Comparison of ENCODE assay signal across 10 mouse cellular contexts in the genomic region with DNA sequence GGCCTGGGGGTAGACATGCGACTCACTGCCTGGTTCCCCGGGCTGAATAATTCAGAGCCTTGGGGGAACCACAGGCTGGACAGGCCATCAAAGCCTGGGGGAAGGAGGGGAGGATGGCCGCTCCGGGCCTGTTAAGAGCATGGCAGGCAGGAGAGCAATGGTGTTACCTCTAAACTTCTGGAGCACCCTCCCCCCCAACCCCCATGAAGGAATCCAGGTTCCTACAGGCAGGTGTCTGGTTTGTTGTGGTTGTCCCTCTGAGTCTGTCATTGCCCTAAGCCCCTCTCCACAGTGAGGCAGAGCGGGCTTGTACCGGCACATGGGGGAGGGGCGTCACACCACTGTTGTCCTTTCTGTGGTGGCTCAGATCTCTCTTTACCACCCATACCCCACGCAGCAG.
A peak's percentile ranks its signal among the peaks of the same experiment; 100 is the strongest.
DNase-seq lines count a peak whose midpoint lies in the region; ATAC-seq and TF ChIP-seq lines count a peak whose summit lies in the region.
"Had no signal": no experiment of that assay in that cellular context is flagged by ENCODE, and none has a peak within 500 bp of the region (broad histone marks: within the 10 kb centered on the region; RNA-seq: fewer than 3 reads in every experiment).

No protein-coding gene starts in this region.

- H3K4me1 ChIP-seq in heart, embryonic 13.5 days: peaks cover 27% of the 10 kb centered on the region
- peaks cover 4 to 25% of the 10 kb centered on the region in 2 experiments; a peak in 3 of 4 replicates for H3K4me1 ChIP-seq in ES-E14 (ENCODE audit: control insufficient read depth in 2 of 2, insufficient read depth in 2 of 2, low read length in 2 of 2, poor library complexity in 1 of 2)
- H3K4me1 ChIP-seq in hindbrain, embryonic 12.5 days: peaks cover 30% of the 10 kb centered on the region
- peaks cover 40% of the 10 kb centered on the region for H3K4me1 ChIP-seq in midbrain, embryonic 12.5 days

- H3K4me3 ChIP-seq in heart, embryonic 13.5 days: peak overlapping the region; percentile 3
- H3K4me3 ChIP-seq in ES-E14 (ENCODE audit: insufficient read depth in 1 of 2, low read depth in 1 of 2, low read length in 2 of 2, poor library complexity in 1 of 2, severe bottlenecking in 1 of 2): no peak overlapping the region
- no peak overlapping the region for H3K4me3 ChIP-seq in hindbrain, embryonic 12.5 days
- H3K4me3 ChIP-seq in midbrain, embryonic 12.5 days: no peak overlapping the region

- peak overlapping the region; percentile 47 for H3K4me2 ChIP-seq in heart, embryonic 13.5 days
- peak overlapping the region; percentile 40 for H3K4me2 ChIP-seq in hindbrain, embryonic 12.5 days (replicated peaks)
- peak overlapping the region; percentile 46 for H3K4me2 ChIP-seq in midbrain, embryonic 12.5 days (replicated peaks)

- 0 out of 2 replicates have a peak overlapping the region, but pooled peaks have one; percentile 20 for H3K9ac ChIP-seq in heart, embryonic 13.5 days
- H3K9ac ChIP-seq in ES-E14 (ENCODE audit: insufficient read depth, low read depth, low read length, poor library complexity, severe bottlenecking): 0 out of 2 replicates have a peak overlapping the region, but pooled peaks have one; percentile 28
- H3K9ac ChIP-seq in hindbrain, embryonic 12.5 days: 0 out of 2 replicates have a peak overlapping the region, but pooled peaks have one; percentile 47
- H3K9ac ChIP-seq in midbrain, embryonic 12.5 days (replicated peaks): peak overlapping the region; percentile 35

- in situ Hi-C loops in ES-E14 (cut with MboI; ENCODE audit: low sequenced_read_pairs in 2 of 2, unreplicated experiment in 2 of 2): no loop called here

- ATAC-seq in heart, embryonic 13.5 days (ENCODE audit: extremely low read depth, insufficient number of reproducible peaks, low FRiP score, low TSS enrichment): no peak
- peak; percentile 55 for ATAC-seq in hindbrain, embryonic 12.5 days (ENCODE audit: low FRiP score)
- ATAC-seq in midbrain, embryonic 12.5 days (ENCODE audit: low FRiP score, low read depth): peak; percentile 65

- no peak for DNase-seq in heart, postnatal 25 days (ENCODE audit: low spot score)
- no peak for DNase-seq in ES-E14 (ENCODE audit: low read depth, low spot score)
- no peak for DNase-seq in right cerebral cortex, adult 2 months (ENCODE audit: low spot score in 2 of 2)
- no peak for DNase-seq in left cerebral cortex, adult 11 months (ENCODE audit: low spot score)
- no peak for DNase-seq in adrenal gland, adult 2 months
- DNase-seq: adrenal gland, postnatal 36 days; layer of hippocampus, adult 9-11 months had no signal

- 24% methylated on average over 8 of the region's 8 CpGs for WGBS in heart, embryonic 13.5 days
- 19% methylated on average over 8 of the region's 8 CpGs for WGBS in hindbrain, embryonic 12.5 days
- WGBS in midbrain, embryonic 12.5 days: 8% methylated on average over 8 of the region's 8 CpGs

- no peak overlapping the region for H3K27ac ChIP-seq in heart, embryonic 13.5 days (replicated peaks)
- H3K27ac ChIP-seq in ES-E14 (ENCODE audit: insufficient read depth, low read depth, low read length, poor library complexity, severe bottlenecking): no peak overlapping the region; the same call in 1 of the 2 replicates
- H3K27ac ChIP-seq in hindbrain, embryonic 12.5 days: peak overlapping the region; percentile 73
- peak overlapping the region; percentile 87 for H3K27ac ChIP-seq in midbrain, embryonic 12.5 days (replicated peaks)

- peaks cover 59% of the 10 kb centered on the region for H3K27me3 ChIP-seq in heart, embryonic 13.5 days (replicated peaks)
- peaks cover 23% of the 10 kb centered on the region for H3K27me3 ChIP-seq in hindbrain, embryonic 12.5 days
- peaks cover 19% of the 10 kb centered on the region for H3K27me3 ChIP-seq in midbrain, embryonic 12.5 days

- no peaks in the 10 kb centered on the region for H3K36me3 ChIP-seq in heart, embryonic 13.5 days
- no peaks in the 10 kb centered on the region for H3K36me3 ChIP-seq in ES-E14 (ENCODE audit: control insufficient read depth, insufficient read depth, low read length, poor library complexity, severe bottlenecking)
- H3K36me3 ChIP-seq in hindbrain, embryonic 12.5 days: no peaks in the 10 kb centered on the region
- no peaks in the 10 kb centered on the region for H3K36me3 ChIP-seq in midbrain, embryonic 12.5 days

- peaks cover 15% of the 10 kb centered on the region; the same call in 1 of the 2 replicates for H3K9me3 ChIP-seq in heart, embryonic 13.5 days
- H3K9me3 ChIP-seq in ES-E14 (ENCODE audit: control insufficient read depth, insufficient read depth, low read depth, low read length): no peaks in the 10 kb centered on the region
- no peaks in the 10 kb centered on the region for H3K9me3 ChIP-seq in hindbrain, embryonic 12.5 days (replicated peaks)
- H3K9me3 ChIP-seq in midbrain, embryonic 12.5 days: no peaks in the 10 kb centered on the region

- intact Hi-C loops in heart, postnatal 25 days (cut with DNase I): no loop called here

TF ChIP-seq in ES-E14, 5 proteins besides CTCF, POLR2A, EP300 and RAD21:
- TF ChIP-seq MAFK (IDR thresholded peaks at IDR 0.05; ENCODE audit: insufficient read depth, low read depth, low read length) (no peak), ZC3H11A (IDR thresholded peaks at IDR 0.05; ENCODE audit: borderline replicate concordance, low read depth, low read length) (no peak), CHD2 (IDR thresholded peaks at IDR 0.05; ENCODE audit: low read depth, low read length) (no peak), HCFC1 (IDR thresholded peaks at IDR 0.05; ENCODE audit: borderline replicate concordance, insufficient read depth, low read length) (no peak), ZNF384 (IDR thresholded peaks at IDR 0.05; ENCODE audit: low read depth, low read length) (no peak)

Comparison
In these comparisons a context has a peak if more than half of its experiments do, and no peak if none do; other contexts are left out.
1. H3K27ac ChIP-seq: peak in hindbrain, embryonic 12.5 days (single experiment) and midbrain, embryonic 12.5 days (single experiment); none in heart, embryonic 13.5 days (single experiment) and ES-E14 (single experiment).
2. Peak in every context shown above with its lines, with median percentiles within 50 percentile points of each other: H3K4me2 ChIP-seq and H3K9ac ChIP-seq.